Mouse (Mus musculus) brain, embryonic 14.5 days (tissue): ENCODE results near the gene Mllt11.

Source experiments
- CTCF ChIP-seq: fragments of 200-500 bp; IDR thresholded peaks from 2 replicates; pipeline ENCODE4 v1.5.1; 2012; ENCODE audit warnings: inconsistent platforms, mild to moderate bottlenecking, moderate library complexity, borderline replicate concordance; ENCODE audit not compliant: insufficient read depth, insufficient read length; ENCODE audit errors: extremely low read depth
- POLR2A ChIP-seq: fragments of 200-500 bp; IDR thresholded peaks from 2 replicates; pipeline ENCODE4 v1.6.1; 2012; ENCODE audit warnings: mild to moderate bottlenecking, inconsistent platforms, borderline replicate concordance; ENCODE audit not compliant: poor library complexity, insufficient read depth, insufficient read length, severe bottlenecking; ENCODE audit errors: extremely low read depth

GRCm38 (mm10) chr3:95241498-95241897 lies 9.5 kb upstream of the Mllt11 start, which contains the start of gene Gm128:
- TF ChIP-seq CTCF = no peak
- TF ChIP-seq POLR2A = no peak
